Mouse (Mus musculus): Measurements from ENCODE around the gene Apoc3.

The Apoc3 gene

DNA sequence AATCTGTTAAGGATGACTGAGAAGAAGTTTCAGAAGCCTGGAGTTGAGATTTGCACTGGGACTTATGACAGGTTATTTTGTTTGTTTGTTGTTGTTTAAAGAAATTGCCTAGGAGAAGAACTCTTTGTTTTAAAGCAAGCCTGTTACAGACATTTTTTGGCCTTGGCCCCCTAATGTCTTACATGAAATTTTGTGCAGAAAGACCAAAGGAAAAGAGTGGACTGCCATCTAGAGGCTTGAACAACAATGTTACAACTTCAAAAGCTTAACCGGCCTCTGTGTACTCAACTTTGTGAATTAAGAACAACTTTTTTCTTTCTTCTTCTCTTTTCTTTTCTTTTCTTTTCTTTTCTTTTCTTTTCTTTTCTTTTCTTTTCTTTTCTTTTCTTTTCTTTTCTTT, 43.8 kb downstream of the Apoc3 start:
- peak in 1 of 2 experiments; percentile 28 for DNase-seq

DNA sequence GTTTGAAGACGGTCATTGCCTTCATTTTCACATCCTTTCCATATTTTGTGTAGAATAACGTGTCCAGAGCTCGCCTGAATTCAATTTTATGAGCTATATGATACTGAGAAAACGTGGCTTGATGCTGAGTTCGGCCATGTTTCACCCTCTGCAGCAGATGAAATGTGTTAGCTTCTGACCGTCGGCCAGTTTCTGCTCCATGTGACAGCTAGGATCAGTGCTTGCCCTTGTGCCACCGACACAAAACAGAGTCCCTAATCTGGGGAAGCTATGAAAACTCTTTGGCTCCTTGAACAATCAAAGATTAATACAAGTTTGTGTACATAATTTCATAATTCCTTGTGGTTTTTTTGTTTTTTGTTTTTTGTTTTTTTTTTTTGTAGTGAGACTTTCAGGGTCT, 44.2 kb downstream of the Apoc3 start:
- no peak for DNase-seq

DNA sequence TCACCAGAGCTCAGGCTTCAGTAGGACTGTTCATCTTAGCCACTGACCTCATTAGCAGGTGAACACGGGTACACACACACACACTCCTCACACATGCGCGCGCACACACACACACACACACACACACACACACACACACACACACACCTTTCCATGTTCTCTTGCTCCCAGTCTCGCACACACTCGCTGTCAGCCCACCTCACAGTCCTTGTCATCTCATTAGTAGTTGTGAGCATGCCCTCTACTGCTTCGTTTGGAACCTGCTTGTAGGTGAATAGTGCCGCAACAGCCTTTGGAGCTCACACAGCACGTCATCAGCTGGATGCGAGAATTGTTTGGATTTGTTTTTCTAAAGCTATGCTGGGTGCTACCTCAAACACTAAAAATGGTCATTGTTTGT, 46.1 kb downstream of the Apoc3 start:
- DNase-seq, result no peak

DNA sequence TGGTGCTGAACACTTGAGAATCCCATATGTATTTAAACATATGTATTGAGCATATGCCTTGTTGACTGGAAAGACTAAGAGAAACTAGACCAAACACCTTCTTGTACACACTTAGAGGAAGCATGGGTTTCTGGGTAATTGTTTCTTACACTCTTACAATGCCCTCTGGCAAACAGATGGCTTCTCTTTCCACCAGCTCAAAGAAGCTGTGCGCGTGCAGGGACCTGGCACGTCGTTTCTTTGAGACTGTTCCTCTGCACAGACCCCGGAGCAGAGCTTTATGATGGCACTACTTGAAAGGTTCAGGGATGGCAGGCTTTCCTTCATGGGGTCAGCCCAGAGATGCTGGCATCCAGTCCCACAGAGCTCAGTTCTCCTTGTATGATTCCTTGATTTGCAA, 46.5 kb downstream of the Apoc3 start:
- no peak for DNase-seq

DNA sequence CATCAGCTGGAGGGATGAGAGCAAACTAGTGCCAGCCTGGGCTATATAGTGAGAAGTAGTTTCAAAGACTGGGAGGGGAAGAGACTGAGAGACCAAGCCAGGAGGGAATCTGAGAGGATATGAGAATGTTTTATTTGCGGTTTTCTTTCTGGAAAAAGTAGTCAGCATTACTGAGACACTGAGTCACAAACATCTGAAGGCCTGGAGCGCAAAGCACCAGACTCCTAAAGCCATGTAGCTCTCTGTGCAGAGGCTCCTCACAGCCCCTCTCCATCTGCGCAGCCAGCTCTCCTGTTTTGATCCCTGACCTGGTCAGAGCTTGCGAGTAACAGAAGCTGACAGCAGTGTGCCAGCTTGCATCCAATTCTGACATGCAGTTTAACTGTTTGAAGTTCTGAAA, 47.1 kb downstream of the Apoc3 start:
- no peak for DNase-seq

DNA sequence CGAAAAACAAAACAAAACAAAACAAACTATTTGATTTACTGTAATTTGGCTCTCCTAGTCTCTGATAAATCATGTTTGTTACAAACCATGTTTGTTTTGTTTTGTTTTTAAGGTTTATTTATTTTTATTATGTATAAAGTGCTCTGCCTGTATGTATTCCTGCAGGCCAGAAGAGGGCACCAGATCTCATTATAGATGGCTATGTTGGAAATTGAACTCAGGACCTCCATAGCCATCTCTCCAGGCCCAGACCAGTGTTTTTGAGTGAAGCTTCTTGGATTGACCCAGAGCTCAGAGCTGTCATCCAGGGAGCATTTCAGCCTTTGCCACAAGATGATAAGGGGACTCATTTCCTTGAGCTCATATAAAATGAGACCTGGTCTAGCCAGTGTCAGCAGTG, 49.0 kb downstream of the Apoc3 start:
- DNase-seq, result no peak

DNA sequence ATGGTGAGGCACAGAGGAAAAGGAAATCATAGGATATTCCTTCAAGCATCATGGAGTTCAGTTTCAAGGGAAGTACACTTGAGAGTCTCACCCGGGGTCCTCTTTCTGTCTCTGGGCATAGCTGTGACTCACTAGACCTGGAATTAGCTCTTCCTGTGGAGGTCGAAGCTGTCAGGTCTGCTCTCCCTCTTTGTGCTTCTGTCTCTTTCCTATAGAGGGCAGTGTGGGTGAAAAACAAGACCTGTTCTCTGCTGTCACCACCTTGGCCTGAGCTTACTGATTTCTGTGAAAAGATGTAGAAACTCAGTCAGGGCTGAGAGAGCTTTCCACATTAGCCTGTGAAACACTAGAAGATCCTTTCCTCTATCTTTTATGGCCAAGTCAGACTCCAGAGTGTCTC, 50.2 kb downstream of the Apoc3 start:
- DNase-seq, result peak in 1 of 2 experiments; percentile 38

DNA sequence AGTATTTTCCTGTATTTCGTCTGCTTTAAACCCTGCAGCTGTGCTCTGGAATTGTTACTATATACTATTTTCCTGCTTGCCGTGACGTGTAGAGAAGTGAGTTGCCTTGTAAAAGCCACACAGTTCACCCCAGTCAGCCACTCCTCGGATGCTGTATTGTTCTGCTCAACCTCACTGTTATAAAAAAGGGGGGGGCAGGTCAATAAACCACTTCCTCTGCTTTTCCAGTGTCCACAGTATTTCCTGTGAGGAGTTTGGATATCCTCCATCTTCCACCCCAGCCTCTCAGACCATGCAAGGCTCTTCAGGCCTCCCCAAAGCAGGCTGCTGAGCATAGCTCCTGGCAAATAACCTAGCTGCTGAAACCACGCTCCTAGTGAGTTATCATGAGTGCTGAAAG, 50.9 kb downstream of the Apoc3 start:
- no peak for DNase-seq
